Mouse (Mus musculus): ENCODE results near the gene Pitpna. TPM values are rescaled to one million over a fixed set of nuclear protein-coding genes. Genes with fewer than 3 reads are reported as not detected.

Gene Pitpna
- total RNA-seq, 4 experiments from 2014 or later = 153 to 214 (median 207) TPM

DNA sequence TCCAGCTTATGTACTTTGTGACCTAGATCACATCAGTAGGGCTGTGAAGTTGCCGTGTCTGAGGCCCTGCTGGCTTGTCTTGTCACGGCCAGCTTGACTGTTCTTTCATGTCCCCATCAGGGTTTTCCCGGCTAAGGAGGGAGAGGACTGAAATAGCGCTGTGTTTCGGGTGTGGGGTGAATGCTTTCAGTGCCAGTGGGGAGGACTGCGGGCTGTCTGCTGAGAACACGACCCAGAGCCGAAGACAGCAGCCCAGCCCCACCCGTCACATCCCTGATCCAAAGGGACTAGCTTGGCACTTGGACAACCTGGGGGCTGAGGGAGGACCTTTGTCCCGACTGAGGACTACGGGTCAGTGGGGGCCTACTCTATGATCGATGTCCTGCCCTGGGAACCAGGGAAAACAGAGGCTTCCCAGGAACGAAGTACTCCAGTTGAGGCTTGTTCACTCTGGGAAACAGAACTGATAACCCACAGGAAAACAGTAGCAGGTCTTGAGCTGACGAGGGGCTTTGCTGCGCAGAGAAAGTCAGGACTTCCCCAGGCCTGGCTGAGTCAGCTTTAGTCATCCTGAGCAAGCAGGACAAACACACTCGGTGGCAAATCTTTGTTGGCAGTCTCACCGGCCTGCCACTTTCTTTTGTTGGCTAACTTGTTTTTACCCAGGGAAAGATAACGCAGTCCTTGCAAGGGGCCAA lies 23.9 kb upstream of the Pitpna start:
- DNase-seq (ENCODE audit: low spot score in 2 of 2) = peak in 1 of 2 experiments; percentile 32

DNA sequence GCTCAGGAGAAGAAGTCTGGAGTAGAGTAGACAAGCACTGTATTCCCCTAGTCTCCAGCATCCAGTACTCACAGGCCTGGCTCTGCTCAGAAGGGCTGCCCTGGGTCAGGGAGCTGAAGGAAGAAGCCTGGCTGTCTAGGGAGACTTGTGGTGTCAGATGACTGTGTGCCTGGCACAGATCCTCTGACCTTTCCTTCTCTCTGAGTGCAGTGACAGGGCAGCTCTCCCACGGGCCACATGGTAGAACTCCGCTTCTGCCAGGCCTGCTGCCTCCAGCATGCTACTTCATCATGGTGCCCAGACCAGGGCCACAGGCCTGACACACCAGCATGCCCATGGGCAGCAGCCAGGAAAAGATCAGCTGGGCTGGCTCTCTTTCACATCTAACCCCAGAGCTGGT lies 22.0 kb upstream of the Pitpna start:
- DNase-seq (ENCODE audit: low spot score in 2 of 2) = peak; percentile 88 to 94

DNA sequence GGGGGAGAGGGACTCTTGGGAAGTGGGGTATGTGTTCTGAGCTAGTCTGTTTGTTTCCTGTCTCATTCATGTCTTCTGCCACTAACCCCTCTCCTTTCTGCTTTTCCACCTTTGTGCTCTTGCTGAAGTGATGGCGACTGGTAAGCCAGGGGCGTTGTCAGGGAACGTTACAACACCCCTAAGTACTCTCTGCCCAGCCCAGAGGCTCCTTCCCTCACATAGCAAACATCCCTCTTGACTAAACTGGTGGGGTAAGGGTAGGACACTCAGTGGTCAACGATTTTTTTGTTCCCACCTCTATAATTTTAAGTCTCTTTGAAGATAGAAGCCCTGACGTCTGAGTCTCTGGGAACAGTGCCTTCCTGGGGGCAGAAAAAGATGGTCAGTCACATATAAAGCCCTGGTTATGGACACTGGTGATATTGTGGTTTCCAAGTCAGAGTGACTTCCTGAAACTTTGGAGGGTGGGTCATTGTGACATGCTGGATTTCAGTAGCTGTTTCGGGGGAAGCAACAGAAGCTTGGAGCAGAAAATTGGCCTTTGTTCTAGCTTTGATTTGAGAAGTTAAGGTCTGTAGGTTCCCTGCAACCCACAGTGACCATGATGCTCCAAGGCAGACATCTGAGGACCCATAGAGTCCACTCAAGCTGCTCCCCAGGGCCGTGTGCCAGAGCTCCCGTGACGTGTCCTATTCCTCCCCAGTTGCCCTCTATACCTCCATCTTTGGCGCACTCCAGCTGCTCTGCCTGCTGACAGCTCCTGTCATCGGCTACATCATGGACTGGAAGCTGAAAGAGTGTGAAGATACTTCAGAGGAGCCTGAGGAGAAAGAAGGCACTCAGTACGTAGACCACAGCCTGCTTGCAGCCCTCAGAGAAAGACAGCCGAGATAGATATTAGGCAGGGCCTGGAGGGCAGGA lies 21.4 kb upstream of the Pitpna start:
- no peak for DNase-seq (ENCODE audit: low spot score in 2 of 2)

DNA sequence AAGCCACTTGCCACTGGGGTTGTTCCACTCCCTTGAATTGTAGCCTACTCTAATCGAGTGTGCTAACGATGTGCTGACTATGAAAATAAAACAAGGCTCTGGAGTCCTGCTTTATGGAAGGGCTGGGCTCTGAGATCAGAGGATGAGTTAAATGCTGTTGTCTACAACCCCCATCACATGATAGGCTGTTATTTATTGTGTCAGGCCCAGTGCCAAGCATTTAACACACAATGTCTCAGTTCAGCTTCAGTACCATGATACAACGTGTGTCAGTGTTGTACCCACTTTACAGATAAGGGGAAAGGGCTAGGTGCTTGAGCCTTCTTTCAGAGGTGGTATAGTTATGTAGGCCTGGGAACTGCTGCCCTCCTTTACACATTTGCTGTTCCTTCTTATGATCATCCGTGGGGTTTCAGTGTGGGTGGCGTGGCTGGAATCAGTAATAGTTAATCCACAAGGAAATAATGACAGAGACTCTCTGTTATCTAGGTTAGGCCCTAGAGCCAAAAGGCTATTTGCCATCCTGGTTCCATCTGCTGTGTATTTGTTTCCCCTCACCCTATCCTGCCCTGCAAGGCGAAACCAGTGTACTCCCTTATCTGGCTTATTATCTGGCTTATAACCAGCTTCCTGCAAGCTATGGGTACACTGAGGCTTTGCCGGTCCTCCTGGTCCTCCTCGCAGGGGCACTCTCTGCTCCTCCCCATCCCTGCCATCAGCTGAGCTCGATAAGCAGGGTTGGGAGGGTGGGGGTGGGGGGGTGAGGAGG lies 20.4 kb upstream of the Pitpna start:
- DNase-seq (ENCODE audit: low spot score in 2 of 2) = no peak

DNA sequence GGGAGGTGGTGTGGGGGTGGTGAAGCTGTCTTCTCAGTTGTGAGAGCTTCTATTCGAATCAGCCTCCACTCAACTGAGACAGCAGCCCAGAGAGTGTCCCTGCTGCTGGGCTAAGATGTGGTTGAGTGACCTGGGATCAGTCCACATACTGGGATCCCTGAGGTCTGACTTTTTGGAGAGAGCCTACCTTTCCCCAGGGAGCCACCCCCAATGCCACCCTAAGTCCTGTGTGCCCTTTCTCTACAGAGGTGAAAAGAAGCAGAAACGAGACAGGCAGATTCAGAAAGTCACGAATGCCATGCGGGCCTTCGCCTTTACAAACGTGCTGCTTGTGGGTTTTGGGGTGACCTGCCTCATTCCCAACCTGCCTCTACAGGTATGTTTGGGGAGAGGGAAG lies 19.8 kb upstream of the Pitpna start:
- no peak for DNase-seq (ENCODE audit: low spot score in 2 of 2)

DNA sequence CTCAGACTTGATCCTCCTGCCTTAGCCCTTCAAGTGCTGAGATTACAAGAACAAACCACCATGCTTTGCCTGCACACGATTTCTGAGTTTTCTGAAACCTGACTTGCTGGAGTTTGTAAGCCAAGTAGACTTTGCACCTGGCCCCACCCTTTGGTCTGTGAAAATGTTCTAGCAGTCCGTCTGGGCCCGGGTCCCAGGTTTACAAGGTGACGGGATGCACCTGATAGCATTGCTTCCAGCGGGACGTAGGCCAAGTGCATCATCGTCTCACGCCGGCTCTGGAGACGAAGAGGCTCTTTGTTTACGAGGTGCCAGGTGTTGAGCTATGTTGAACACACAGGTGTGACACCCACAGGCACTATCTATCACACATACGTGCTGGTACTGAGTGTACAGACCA lies 18.9 kb upstream of the Pitpna start:
- no peak for DNase-seq (ENCODE audit: low spot score in 2 of 2)

DNA sequence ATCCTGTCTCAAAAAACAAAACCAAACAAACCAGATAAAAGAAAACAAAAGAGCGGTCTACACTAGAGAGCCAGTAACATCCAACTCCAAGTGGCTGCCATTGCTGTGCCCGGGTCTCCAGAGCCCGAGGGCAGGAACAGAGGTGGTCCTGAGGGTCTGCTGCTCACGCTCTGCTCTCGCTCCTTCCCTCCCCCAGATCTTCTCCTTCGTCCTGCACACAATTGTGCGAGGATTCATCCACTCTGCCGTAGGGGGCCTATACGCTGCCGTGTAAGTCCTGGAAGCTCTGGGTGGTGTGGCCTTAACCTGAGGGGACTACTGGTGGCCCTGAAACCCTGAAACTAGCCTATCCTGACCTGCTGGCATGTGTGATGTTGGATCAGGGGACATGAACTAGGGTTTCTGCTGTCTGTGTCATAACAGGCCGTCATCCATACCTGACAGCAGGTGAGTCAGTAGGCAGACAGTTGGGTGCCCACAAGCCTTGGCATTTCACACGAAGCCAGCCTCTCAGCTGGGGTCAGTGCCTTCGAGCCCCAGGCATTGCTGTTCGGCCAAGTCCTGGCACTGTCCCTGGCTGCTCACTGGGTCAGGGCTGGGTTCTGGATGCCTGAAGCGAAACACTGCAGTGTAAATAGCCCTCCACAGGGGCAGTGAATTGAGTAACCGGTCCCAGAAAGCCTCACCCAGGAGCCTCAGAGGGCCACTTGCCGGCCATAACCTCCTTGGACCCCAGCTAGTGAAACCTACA lies 17.3 kb upstream of the Pitpna start:
- peak in 1 of 2 experiments; percentile 35 for DNase-seq (ENCODE audit: low spot score in 2 of 2)

DNA sequence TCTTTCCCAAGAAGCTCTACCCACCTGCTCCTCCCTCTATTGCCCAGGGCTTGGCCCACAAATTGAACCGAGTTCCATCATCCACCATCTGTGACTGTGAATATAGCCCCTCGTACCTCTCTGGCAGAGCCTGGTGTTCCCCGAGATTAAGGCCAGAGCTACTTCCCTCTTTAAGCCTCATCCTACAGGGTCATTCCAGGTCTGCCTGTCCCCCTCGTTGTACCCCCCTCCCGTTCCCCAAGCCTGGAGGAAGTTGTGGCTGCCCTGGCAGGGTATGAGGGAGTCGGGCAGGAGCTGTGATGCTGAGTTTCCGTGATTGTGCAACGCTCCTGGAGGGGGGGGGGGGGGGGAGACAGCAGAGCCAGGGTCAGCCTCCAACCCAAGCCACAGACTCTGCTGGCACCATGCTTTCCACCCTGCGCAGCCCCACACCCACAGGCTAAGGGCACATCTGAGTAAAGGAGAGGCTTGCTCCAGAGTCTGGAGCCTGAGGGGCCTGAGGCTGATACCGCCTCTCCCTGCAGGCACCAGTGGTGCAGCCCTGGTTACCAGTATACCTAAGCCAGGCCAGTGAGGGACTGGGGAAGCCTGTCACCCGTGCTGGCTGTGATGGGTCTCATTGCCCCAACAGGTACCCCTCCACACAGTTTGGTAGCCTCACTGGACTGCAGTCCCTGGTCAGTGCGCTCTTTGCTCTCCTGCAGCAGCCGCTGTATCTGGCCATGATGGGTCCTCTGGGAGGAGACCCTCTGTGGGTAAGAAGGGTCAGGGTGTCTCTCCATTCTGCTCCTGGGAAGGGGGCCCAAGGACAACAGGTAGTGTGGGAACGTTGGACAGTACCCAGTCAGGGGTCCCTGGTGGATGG lies 16.5 kb upstream of the Pitpna start:
- peak in 1 of 2 experiments; percentile 43 for DNase-seq (ENCODE audit: low spot score in 2 of 2)

DNA sequence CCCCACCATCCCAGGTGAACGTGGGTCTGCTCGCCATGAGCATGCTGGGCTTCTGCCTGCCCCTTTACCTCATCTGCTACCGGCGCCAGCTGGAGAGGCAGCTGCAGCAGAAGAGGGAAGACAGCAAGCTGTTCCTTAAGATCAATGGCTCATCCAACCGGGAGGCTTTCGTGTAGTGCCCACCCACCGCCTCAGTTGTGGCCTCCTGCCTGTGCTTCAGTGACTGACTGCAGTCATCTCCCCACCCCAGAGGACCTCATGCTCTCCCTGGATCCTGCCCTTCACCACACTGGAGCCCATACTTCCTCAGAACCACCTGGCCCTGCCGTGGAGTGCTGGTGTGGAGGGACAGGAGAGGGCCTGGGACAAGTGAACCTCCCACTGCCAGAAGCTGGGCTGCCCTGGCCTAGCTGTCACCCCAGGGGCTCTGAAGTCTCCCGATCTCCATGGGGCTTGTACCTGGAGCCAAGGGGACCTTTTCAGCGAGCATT lies 15.6 kb upstream of the Pitpna start:
- DNase-seq (ENCODE audit: low spot score in 2 of 2) = no peak

DNA sequence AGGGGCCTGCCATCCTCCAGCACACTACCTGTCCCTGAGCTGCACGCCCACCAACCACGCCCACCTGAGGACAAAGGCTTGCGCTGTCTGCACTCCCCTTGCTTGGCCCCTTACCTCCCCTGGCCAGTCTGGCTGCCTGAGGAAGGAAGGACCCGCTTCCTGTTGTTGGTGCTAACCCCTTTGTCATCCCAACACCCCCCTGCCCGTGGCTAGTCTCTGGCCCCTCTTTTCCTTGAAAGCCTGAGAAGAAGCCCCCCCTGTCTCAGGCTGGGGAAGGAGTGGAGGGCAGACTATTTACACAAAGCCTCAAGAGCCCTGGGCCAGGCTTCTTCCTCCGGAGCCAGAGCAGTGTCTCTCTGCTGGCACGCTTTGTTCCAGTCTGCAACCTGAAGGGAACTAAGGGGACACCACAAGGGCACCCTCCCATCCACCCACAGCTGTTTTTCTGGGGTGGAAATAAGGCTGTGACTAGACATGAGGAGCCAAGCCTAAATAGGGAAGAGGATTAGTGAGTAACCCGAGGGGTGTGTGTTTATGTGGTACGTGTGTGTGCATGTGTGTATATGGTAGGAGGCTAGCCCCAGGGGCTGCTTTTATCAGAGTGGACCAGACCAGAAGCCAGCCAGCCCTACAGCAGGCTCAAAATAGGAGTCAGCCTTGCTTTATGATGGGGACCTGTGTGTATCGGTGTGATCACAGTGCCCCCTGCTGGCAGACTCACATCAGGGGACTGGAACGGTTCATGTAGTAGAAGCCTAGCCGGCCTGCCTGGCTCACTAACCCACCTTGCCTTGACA lies 14.8 kb upstream of the Pitpna start:
- DNase-seq (ENCODE audit: low spot score in 2 of 2) = peak; percentile 90 to 91

DNA sequence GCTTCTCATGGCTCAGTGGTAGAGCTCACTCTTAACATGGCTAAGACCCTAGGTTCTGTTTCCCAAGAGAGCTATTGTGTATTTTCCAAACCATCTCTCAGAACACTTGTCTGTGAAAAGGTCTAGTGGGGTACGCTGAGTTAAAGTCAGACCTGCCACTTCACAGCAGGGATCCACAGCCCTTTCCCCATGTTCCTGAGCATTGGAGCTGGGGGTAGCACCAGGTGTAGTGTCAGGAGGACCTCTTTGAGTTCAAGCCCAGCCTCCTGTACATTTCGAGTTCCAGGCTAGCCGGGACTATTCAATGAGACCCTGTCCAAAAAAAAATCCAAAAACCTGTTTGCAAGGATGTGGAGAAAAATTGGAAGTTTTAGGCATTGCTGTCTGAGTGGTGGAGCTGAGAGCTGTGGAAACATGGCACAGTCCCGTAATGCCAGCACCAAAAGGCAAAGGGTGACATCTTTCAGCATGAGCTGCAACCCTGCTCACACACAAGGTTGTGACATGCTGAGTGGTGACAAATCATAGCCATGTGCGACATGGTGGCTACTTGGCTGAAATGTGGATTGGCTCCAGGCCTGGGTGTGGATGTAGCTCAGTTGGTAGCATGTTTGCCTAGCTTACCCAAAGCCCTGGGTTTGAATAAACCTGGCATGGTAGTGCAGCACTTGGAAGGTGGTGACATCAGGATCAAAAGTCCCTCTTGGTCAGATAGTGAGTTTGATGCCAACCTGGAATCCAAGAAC lies 13.3 kb upstream of the Pitpna start:
- no peak for DNase-seq (ENCODE audit: low spot score in 2 of 2)

DNA sequence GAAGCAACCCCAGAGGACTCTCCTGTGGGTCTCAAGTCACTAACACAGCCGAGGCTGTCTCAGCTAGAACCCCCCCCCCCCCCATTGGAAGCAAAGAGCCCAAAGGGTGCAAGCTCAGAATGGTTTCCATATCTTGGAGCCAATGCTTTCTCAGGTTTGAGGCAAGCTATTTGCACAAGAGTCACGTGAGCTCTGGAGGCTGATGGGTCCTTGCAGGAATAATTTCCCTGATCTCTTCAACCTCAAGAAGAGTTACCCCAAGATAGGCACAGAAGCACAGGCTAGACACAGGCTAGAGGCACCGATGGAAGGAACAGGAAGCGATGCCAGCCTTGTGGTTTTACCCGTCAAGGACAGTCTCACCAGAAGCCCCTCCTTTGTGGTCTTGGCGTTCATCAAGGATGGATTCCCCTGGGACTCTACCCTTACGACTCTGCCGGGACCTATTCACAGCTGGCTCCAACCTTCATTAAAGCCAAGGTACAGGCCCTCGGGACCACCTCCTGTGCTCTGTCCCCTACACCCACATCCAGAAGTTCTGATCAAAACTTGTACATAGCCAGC lies 12.3 kb upstream of the Pitpna start:
- no peak for DNase-seq (ENCODE audit: low spot score in 2 of 2)

DNA sequence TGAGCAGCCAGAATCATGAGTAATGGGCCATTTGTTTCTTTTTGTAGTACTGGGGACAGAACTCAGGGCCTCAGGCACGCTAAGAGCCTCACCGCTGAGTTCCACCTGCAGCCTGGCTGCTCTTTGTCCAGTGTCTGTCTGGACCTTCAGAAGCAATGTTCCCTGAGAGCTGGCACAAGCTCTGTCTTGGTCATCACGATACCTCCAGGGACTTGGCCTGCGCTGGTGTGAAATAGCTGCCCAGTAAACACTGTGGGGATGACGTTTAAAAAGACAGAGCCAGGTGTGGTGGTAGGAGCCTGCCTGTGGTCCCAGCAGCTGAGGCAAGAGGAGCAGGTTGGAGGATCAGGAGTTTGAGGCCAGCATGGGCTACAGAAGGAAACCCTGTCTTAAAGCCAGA lies 9.3 kb upstream of the Pitpna start:
- no peak for DNase-seq (ENCODE audit: low spot score in 2 of 2)

DNA sequence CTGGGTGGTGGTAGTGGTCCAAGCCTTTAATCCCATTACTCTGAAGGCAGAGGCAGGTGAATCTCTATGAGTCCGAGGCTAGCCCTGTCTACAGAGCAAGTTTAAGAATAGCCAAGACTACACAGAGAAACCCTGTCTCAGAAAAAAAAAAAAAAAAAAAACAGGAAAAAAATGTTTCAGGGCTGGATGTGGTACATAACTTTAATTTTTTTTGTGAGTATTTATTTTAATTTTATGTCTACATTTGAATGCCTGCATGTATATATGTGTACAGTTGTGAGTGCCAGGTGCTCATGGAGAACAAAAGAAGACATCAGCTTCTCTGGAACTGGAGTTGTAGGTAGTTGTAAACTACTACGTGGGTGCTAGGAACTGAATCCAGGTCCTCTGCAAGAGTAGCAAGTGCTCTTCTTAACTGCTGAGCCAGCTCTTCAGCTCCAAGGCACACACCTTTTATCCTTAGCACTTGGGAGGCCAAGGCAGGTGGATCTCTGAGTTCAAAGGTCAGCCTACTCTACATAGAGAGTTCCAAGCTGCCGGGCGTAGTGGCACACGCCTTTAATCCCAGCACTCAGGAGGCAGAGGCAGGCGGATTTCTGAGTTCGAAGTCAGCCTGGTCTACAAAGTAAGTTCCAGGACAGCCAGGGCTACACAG lies 6.3 kb upstream of the Pitpna start:
- DNase-seq (ENCODE audit: low spot score in 2 of 2) = no peak

DNA sequence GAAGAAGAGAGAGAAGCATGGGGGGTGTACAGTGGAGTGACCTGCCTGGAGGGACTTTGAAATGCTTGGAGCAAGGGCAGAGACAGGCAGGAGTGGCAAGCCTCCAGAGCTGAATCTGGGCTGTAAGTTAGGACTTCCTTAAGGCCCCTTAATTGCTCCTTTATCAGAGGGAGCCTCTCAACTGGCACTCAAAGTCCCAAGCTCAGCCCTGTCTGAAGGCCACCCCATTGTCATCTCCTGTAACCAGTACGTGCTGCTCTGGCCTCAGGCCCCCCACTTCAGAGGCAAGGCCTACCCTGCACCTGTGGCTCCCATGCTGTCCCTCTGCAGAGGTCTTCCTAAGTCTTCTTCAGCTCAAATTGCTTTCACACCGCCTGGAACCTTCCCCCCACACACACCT lies 4.4 kb upstream of the Pitpna start:
- DNase-seq (ENCODE audit: low spot score in 2 of 2) = no peak

DNA sequence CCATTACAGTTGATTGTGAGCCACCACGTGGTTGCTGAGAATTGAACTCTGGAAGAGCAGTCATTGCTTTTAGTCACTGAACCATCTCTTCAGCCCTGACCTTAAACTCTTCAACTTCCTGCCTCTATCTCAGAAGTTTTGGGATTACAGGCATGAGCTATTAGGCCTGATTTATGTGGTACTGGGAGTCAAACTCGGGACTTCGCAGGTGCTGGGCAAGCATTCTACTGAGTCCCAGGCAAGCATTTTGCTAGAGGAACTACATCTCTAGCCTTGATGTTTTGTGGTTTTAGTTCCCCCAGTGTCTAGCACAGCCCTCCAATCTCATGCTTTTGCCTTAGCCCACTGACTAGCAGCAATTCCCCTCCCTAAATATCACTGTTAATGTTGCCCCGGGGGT lies 2.8 kb upstream of the Pitpna start:
- DNase-seq (ENCODE audit: low spot score in 2 of 2) = no peak

DNA sequence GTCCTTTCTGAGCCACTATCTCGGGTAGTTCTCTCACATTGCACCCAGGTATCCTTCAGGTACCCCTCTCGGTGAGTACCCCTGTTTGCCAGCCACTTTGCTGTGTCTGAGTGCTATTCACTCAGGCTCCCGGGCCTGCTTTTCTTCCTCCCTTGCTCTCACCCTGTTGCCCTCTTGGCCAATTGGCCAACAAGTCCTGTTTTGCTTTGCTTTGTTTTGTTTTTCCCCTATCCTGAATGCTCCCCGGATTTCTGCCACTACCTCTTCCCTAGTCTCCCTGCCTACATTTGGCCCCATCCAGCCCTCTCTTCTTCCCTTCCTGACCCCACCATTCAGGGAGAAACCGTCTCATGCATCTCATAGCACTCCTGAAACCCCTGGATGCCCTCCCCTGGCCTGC lies 1.9 kb upstream of the Pitpna start:
- DNase-seq (ENCODE audit: low spot score in 2 of 2) = no peak

DNA sequence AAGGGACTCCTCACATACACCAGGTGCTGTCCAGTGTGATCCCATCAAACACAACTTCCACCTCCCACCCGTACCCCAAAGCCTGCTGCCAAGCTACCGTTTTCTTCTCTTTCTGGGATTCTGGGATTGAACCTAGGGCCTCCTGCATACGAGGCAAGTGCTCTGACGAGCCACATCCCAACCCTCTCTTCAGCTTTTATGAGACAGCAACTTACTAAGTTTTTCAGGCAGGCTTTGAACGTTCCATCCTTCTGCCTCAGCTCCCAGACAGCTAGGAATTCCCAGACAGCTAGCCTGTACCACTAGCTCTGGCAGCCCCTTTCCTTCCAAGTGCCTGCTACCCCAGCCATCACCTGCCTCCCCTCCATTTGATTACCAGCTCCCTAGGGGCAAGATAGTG lies 934 bp upstream of the Pitpna start:
- no peak for DNase-seq (ENCODE audit: low spot score in 2 of 2)

All from gastrocnemius, adult 8-10 months (tissue).